Mouse (Mus musculus) heart, adult 11 months (tissue): Measurements from ENCODE around the gene Unc119b.
"Not testable (repeated sequence)": the region's sequence is repeated elsewhere in the genome, so short reads cannot be mapped to it uniquely, and the experiment has no call there.

Experiments used
- DNase-seq: peaks from one replicate; pipeline ENCODE4 v3.0.0; 2022

Unc119b gene

GRCm38 (mm10) chr5:115081636-115082035 is 53.1 kb downstream of the Unc119b start:
- DNase-seq = no peak

GRCm38 (mm10) chr5:115076144-115076901 is 58.5 kb downstream of the Unc119b start:
- no peak for DNase-seq

DNA sequence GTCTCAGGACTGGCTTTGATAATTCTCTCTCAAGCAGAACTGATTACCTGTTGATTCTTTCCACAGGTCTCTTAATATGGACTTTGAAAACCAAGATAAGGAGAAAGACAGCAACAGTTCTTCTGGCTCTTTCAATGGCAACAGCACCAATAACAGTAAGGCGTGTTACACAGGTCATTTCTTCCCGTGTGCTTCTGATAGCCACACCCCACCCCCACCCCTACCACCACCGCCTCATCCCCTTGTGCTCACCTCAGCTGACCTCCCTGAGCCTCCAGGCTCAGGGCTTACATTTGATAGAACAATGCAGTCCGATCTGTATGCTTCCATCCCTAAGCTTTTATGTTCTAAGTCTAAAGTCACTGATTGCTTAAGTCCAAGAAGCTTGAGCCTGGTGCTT is 60.0 kb downstream of the Unc119b start:
- DNase-seq = no peak

DNA sequence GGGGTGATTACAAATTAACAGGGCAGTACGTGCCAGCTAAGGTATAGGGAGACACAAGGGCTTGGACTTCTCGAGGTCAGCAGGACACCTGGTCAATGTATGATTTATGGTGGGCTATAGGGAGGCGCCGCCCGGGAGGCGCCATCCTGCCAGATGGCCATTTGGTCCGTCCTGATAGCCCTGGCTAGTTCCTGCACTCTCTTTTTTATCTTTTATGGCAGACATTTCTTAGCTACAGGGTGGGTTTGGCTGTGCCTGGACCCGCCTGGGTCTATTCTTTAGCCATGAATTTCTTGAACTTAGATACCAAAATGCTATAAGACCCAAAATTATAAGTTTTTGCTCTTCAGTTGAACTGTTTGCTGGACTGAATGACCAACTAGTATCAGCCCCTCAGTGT is 61.5 kb downstream of the Unc119b start:
- DNase-seq = not testable (repeated sequence)
